10 mouse cellular contexts compared by ENCODE assay signal in genomic region chr12:54163166-54163565, GRCm38 (mm10). TPM values are rescaled to one million over a fixed set of nuclear protein-coding genes. Genes with fewer than 3 reads are reported as not detected.
DNase-seq lines count a peak whose midpoint lies in the region; ATAC-seq lines count a peak whose summit lies in the region.
"Had no signal": no experiment of that assay in that cellular context is flagged by ENCODE, and none has a peak within 500 bp of the region (broad histone marks: within the 10 kb centered on the region; RNA-seq: fewer than 3 reads in every experiment).

No protein-coding gene starts in this region.

- H3K4me3 ChIP-seq in heart, embryonic 12.5 days: peak overlapping the region; percentile 46
- H3K4me3 ChIP-seq in brown adipose tissue, adult 24 weeks (ENCODE audit: insufficient read depth, low read depth, low read length): peak overlapping the region; percentile 31
- peak overlapping the region; percentile 16 for H3K4me3 ChIP-seq in intestine, embryonic 15.5 days (replicated peaks)
- peak overlapping the region; percentile 31; the same call in 1 of the 2 replicates for H3K4me3 ChIP-seq in midbrain, embryonic 13.5 days (replicated peaks)

- peaks cover 20% of the 10 kb centered on the region for H3K4me1 ChIP-seq in heart, embryonic 12.5 days (replicated peaks)
- H3K4me1 ChIP-seq in brown adipose tissue, adult 24 weeks (ENCODE audit: control insufficient read depth, insufficient read depth, insufficient read length, low read length): no peaks in the 10 kb centered on the region
- H3K4me1 ChIP-seq in intestine, embryonic 15.5 days (replicated peaks): peaks cover 16% of the 10 kb centered on the region; the same call in 1 of the 2 replicates
- H3K4me1 ChIP-seq in midbrain, embryonic 13.5 days (replicated peaks): peaks cover 34% of the 10 kb centered on the region

- 0 out of 2 replicates have a peak, but pooled peaks have one; percentile 34 for ATAC-seq in heart, embryonic 12.5 days (ENCODE audit: insufficient number of reproducible peaks, low FRiP score)
- ATAC-seq in intestine, embryonic 15.5 days: peak; percentile 46; the same call in 1 of the 2 replicates
- no peak for ATAC-seq in midbrain, embryonic 13.5 days
- ATAC-seq: CD4-positive, CD25-positive, alpha-beta regulatory T cell, adult 4 months had no signal

- H3K4me2 ChIP-seq in heart, embryonic 12.5 days: peak overlapping the region; percentile 81
- peak overlapping the region; percentile 66 for H3K4me2 ChIP-seq in intestine, embryonic 15.5 days (replicated peaks)
- peak overlapping the region; percentile 58 for H3K4me2 ChIP-seq in midbrain, embryonic 13.5 days (replicated peaks)

- 12% methylated on average over 4 of the region's 4 CpGs for WGBS in heart, embryonic 12.5 days
- 20% methylated on average over 4 of the region's 4 CpGs for WGBS in intestine, embryonic 15.5 days
- WGBS in midbrain, embryonic 13.5 days: 17% methylated on average over 4 of the region's 4 CpGs

- intact Hi-C loops in heart, postnatal 25 days (cut with DNase I): no loop called here

- H3K9me3 ChIP-seq in heart, embryonic 12.5 days (replicated peaks): peaks cover 2% of the 10 kb centered on the region
- H3K9me3 ChIP-seq in intestine, embryonic 15.5 days: no peaks in the 10 kb centered on the region
- H3K9me3 ChIP-seq in midbrain, embryonic 13.5 days: no peaks in the 10 kb centered on the region; the same call in 1 of the 2 replicates

- DNase-seq in heart, postnatal 25 days (ENCODE audit: low spot score): no peak
- DNase-seq in cerebellum, adult 9-10 months: no peak
- DNase-seq in yolk sac, embryonic 10.5 days (ENCODE audit: low spot score): no peak
- DNase-seq in urinary bladder, postnatal 4 days (ENCODE audit: low spot score in 2 of 2): no peak
- DNase-seq: right cerebral cortex, postnatal 25 days had no signal

- H3K9ac ChIP-seq in heart, embryonic 12.5 days: peak overlapping the region; percentile 62
- H3K9ac ChIP-seq in intestine, embryonic 15.5 days: peak overlapping the region; percentile 33
- H3K9ac ChIP-seq in midbrain, embryonic 13.5 days (replicated peaks): peak overlapping the region; percentile 46; the same call in 1 of the 2 replicates

- H3K36me3 ChIP-seq in heart, embryonic 12.5 days: no peaks in the 10 kb centered on the region
- H3K36me3 ChIP-seq in intestine, embryonic 15.5 days: no peaks in the 10 kb centered on the region
- no peaks in the 10 kb centered on the region for H3K36me3 ChIP-seq in midbrain, embryonic 13.5 days

- H3K27ac ChIP-seq in heart, embryonic 12.5 days (ENCODE audit: poor library complexity, severe bottlenecking): peak overlapping the region; percentile 30
- H3K27ac ChIP-seq in brown adipose tissue, adult 24 weeks (replicated peaks; ENCODE audit: low read depth, low read length): peak overlapping the region; percentile 32
- peak overlapping the region; percentile 87 for H3K27ac ChIP-seq in intestine, embryonic 15.5 days
- H3K27ac ChIP-seq in midbrain, embryonic 13.5 days: no peak overlapping the region

- peaks cover 5% of the 10 kb centered on the region; the same call in 1 of the 2 replicates for H3K27me3 ChIP-seq in heart, embryonic 12.5 days (replicated peaks)
- no peaks in the 10 kb centered on the region for H3K27me3 ChIP-seq in intestine, embryonic 15.5 days (replicated peaks)
- H3K27me3 ChIP-seq in midbrain, embryonic 13.5 days: peaks cover 41% of the 10 kb centered on the region

RNA-seq across cellular contexts. Expression of gene Egln3, which starts 40.5 kb away (rescaled TPM):
- 7.4 and 7.5 TPM in 2 replicates for polyA plus RNA-seq in heart, embryonic 12.5 days (2016; fragmentation: Nextera tagmentation; extraction: Ambion mirVana)
- total RNA-seq in heart, postnatal 25 days (2021): 10 to 100 TPM; 96.7 to 97.4 TPM
- 2.8 and 9.9 TPM in 2 replicates for polyA plus RNA-seq in brown adipose tissue, adult 24 weeks (2012; ENCODE audit: insufficient read depth, insufficient read length, missing spikeins)
- 54.2 and 57.9 TPM in 2 replicates for polyA plus RNA-seq in intestine, embryonic 15.5 days (2015; fragmentation: Nextera tagmentation; extraction: Ambion mirVana)
- polyA plus RNA-seq in midbrain, embryonic 13.5 days (2015; fragmentation: Nextera tagmentation; extraction: Ambion mirVana): 3.9 and 4.0 TPM in 2 replicates
